Mouse (Mus musculus): Measurements from ENCODE around the gene Igdcc4. TPM values are rescaled to one million over a fixed set of nuclear protein-coding genes. Genes with fewer than 3 reads are reported as not detected.

The Igdcc4 gene
- polyA plus RNA-seq, 1 experiment from 2014 or later = 10.3 TPM

Other genes starting within 250 kb of the Igdcc4 start
- 0.11 TPM in 1 of 2 replicates, not detected in the other for gene Slc24a1, start 149.9 kb upstream of the Igdcc4 start, polyA plus RNA-seq (2014; fragmentation: Nextera tagmentation; extraction: Ambion mirVana)
- gene Ints14, start 140.6 kb upstream of the Igdcc4 start, polyA plus RNA-seq (2014; fragmentation: Nextera tagmentation; extraction: Ambion mirVana) = 68.2 and 72.0 TPM in 2 replicates
- gene Hacd3, start 79.8 kb upstream of the Igdcc4 start, polyA plus RNA-seq (2014; fragmentation: Nextera tagmentation; extraction: Ambion mirVana) = 114 and 127 TPM in 2 replicates
- 34.4 and 35.4 TPM in 2 replicates for gene Dpp8, start 69.1 kb upstream of the Igdcc4 start, polyA plus RNA-seq (2014; fragmentation: Nextera tagmentation; extraction: Ambion mirVana)
- 46.0 and 49.6 TPM in 2 replicates for gene Igdcc3, start 39.7 kb downstream of the Igdcc4 start, polyA plus RNA-seq (2014; fragmentation: Nextera tagmentation; extraction: Ambion mirVana)
- gene Parp16, start 93.9 kb downstream of the Igdcc4 start, polyA plus RNA-seq (2014; fragmentation: Nextera tagmentation; extraction: Ambion mirVana) = 4.0 and 6.5 TPM in 2 replicates
- gene Cilp, start 163.7 kb downstream of the Igdcc4 start, polyA plus RNA-seq (2014; fragmentation: Nextera tagmentation; extraction: Ambion mirVana) = 0.25 and 0.31 TPM in 2 replicates
- gene Clpx, start 192.8 kb downstream of the Igdcc4 start, polyA plus RNA-seq (2014; fragmentation: Nextera tagmentation; extraction: Ambion mirVana) = 47.5 and 51.9 TPM in 2 replicates
- 13.0 and 13.5 TPM in 2 replicates for gene Pdcd7, start 244.6 kb downstream of the Igdcc4 start, polyA plus RNA-seq (2014; fragmentation: Nextera tagmentation; extraction: Ambion mirVana)

All from hindbrain, embryonic 11.5 days (tissue).